Mouse (Mus musculus): ENCODE measurements around the gene Sox5.

Gene Sox5

DNA sequence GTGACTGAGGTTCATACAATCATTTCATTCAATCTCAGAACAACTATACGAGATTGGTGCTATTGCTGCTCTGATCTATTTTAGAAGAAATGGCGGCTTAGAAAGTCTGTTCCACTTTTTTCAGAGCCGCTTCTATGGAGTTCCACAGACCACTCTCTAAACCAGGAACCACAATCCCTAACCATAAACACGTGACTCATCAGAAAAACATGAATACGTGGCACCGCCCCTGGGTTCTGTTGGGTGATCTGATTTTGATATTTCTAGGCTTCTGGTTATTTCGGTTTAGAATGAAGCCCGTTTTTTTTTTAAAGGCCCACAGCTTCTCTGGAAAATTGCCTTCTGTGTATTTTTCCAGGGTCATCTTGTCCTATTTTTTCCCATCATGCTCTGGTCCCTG lies 720.0 kb downstream of the Sox5 start:
- DNase-seq (ENCODE audit: low read depth in 2 of 2, low spot score in 2 of 2): no peak

DNA sequence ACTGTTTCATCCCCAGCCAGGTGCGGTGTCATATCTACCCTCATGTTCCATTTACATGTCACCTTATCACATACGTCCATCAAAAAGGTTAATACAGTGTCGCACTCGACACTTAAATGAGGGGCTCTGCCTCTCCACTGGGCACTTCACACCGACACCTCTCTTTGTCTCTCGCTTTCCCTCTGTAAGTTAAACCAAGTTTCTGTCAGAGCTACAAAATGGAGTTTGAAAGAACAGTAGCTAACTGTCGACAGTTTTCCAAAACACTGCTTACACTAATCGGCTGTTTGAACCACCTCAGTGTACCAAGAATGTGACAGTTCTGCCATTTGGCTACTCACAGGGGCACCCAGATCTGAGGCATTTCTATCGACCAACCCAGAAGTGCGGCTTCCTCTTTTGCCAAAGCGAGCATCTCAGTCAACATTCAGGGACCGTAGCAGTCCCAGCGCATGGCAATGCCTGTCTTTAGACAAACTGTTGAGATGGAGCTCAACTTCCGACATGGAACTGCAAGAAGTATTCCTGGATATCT lies 724.6 kb downstream of the Sox5 start:
- no peak for DNase-seq (ENCODE audit: low read depth in 2 of 2, low spot score in 2 of 2)

DNA sequence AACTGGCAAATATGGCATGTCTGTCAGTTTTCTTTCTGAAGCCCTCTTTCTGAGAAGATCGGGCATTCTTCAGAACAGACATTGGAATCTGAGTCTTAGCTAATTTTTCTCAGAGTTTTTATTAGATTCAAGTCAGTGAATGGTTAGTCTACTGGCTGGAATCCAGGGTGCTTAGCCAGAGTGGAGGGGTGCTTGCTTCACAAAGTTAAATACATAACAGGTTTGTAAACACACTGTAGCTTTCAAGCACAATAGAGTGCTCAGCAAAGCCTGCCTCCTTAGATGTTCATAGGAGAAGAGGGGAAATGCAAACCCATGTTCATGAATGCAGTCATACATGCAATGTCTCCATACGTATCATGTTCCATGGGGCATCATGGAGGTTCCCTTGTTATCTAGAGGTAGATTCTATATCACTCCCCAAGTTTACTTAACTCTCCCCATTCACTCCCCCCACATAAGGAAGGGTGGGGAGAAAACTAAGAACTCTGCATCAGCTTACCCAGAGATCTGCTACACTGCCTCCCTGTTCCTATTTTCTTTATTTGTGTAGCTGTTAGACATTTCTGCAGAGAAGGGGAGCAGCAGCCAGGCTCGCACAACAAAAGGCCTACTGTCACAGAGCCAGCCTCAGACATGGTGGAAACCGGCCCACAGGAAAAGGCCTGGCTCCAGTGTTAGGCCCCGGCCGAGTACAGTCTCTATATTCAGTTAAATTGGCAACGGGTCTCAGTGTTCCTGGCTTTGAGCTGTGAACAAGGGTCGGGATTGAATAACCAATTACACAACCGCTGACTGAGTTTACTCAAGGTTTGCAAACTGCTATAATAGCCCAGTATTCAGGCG lies 725.3 kb downstream of the Sox5 start:
- no peak for DNase-seq (ENCODE audit: low read depth in 2 of 2, low spot score in 2 of 2)

DNA sequence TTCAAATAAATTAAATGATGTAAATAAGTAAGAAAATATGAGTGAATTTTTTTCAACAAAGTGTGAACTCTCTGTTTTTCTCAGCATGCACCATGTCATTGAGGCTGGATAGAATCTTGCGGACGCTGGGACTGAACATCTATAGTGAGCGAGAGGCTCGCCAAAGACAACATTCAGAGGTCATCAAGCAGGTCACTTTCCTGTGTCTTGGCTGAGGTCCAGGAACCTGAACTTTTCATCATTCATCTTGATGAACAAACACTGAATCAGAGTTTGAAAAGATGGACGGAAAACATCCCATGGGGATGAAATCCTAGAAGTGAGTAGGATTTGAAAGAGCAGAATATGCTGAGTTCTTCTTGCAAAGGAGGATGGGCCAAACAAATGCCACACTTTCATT lies 729.3 kb downstream of the Sox5 start:
- no peak for DNase-seq (ENCODE audit: low read depth in 2 of 2, low spot score in 2 of 2)

DNA sequence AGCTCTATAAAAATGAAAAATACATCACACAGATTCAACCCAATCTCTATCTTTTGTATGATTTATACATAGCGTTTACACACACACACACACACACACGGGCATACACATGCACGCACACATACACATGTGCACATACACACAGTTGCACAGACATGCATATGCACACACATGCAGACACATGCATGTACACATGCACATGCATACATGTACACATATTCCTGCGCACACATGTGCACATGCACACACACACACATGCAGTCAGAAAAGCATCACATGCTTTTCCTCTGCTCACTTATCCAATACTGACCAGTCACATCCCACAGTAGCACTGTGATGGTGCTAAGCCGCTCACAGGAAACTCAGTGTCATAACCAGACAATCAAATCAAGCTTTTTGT lies 730.5 kb downstream of the Sox5 start:
- no peak for DNase-seq (ENCODE audit: low read depth in 2 of 2, low spot score in 2 of 2)

DNA sequence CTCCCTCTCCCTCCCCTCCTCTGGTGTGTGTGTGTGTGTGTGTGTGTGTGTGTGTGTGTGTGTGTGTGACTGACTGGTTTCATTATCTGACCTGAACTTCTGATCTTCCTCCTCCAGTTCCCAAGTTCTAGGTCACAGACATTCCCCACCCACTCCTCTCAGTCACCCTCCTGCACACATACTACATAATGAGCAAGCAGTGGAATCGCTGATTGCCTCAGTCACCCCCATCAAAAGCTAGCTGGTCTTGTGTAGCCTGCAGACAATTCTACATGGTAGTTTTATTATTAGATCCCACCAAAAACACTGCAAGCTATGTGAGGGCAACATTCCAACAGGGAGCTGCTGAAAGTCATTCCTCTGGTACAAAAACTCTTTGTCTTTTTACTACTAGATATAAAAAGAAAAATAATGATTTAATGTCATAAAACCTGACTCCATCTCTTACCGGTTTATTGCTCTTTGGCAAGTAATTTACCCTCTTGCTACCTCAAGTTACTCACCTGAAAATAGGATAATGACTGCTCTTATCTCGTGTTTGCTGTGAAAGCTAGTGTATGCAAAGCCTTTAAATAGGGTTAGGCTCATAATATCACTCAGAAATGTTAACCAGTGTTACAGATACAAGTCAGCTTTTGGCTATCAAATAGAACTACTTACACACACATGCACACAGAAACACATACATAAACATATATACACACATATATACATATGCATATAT lies 733.4 kb downstream of the Sox5 start:
- no peak for DNase-seq (ENCODE audit: low read depth in 2 of 2, low spot score in 2 of 2)

DNA sequence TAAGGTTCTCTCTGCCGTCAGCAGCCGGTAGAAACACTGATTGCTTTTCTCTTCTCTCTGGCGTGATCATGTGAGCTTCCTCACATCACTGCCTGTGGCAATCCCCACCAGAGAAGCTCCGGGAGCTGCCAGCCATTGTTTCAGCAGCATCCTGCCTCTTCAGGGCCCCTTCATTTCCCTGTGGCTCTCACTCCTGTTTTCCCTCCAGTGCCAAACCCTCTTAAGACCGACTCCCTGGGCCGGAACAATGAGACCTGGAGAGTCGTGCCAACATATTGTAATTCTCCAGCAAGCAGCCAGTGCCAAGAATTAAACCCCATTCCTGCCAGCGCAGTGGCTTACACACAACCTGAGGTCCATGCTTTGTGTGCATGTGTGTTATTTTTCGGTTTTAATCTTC lies 736.3 kb downstream of the Sox5 start:
- DNase-seq (ENCODE audit: low read depth in 2 of 2, low spot score in 2 of 2): no peak

DNA sequence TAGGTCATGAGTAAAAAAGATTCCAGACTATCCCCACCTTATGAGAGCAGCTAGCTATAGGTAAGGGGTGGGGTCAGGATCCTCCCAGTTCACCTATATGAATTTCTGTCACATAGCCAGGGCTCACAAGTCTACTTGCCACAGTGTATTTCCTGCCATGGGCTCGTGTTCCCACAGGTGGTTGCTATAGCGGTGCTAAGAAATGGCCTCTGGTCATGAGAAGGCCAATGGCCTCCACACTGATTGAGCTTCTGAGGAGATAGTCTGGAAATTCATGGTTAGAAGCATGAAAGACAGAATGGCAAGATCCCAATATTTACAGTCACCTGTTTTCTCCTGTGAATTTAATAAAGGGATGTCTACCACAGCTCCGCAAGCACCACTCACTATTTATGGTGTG lies 737.4 kb downstream of the Sox5 start:
- no peak for DNase-seq (ENCODE audit: low read depth in 2 of 2, low spot score in 2 of 2)

DNA sequence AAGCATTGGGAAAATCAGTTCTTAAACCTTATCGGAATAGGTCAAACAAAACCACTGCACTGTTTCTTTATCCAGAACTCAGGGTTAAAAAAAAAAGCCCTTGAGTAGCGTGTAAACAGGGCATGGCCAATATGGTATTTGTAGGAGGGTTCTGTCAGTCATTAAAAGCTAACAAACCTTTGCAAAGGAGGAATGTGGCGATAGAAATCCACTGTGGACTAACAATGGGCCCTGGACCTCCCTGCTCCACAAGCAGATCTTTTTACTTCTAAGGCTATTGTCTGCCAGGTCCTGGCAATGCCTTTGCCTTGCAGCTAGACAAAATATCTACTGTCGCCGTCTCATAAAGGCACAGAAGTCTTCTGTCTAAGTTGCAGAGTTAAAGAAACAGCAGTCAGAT lies 738.8 kb downstream of the Sox5 start:
- DNase-seq (ENCODE audit: low read depth in 2 of 2, low spot score in 2 of 2): no peak

DNA sequence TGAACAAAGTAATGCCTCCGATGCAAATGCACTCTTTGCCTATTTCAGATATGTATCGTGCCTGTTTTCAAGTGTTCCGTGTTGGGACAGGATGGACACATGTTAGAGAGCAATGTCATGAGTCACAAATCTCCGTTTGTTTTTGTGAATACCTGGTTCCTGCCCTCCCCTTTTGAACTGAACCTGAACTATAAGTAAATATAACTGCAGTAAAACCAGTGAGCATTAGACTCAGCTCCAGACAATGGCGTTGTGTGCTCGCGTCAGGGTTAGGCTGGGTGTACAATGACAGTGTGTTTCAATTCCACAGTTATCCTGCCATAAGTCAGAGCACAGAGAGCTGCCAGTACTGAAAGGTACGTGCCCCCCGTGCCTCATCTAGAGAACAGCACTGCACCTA lies 739.8 kb downstream of the Sox5 start:
- DNase-seq (ENCODE audit: low read depth in 2 of 2, low spot score in 2 of 2): no peak

DNA sequence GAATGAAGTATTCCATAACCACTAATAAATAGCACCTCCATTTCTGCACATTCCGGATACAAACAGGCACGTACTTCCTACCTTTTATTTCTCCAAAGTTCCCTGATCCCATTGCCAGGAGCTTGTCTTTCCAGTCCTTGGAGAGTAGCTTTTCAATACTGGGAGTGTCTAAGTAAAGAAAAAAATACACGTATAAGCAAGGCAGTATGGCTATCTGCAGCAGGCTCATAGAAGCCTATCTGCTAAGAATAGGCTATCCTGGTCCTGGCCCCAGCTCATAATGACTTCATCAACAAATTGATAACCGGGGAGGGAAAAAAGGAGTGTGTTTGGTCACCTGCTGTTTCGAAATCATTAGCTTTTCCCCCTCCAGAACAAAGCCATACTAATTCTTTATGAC lies 740.6 kb downstream of the Sox5 start:
- no peak for DNase-seq (ENCODE audit: low read depth in 2 of 2, low spot score in 2 of 2)

DNA sequence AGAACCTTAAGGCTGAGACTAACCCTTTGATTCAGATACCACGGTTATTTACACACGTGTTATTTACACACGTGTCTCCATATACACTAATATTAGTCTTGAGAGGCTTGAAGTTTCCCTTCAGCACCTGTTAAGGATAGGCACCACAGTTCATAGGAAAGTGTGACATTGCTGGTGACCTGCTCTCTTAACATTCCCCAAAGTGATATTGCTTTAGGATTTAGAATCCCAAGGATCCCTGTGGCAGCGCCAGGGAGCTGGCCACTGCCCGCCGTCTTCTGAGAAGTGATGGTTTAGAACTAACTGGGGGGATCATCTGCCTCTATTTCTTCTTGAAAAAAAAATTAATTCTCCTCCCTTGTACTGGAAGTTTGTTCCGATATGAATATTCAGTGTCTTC lies 741.4 kb downstream of the Sox5 start:
- DNase-seq (ENCODE audit: low read depth in 2 of 2, low spot score in 2 of 2): no peak

DNA sequence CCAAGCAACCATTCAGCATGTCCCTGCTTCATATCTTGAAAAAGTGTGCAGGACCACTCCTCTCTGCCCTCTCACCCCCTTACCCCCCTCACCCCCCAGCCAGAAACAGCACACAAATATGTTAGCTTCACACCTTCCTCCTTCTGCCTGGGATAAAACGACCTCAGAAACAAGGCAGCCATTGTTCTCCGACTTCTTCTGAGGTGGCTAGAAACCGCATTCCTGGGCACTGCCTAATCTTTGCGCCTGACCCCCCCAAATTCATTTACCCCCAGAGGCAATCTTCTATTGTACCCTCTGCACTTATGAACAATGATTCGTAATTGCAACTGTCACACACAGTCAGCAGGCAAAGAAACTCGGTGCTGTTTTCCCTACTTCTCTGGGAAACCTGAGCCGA lies 742.6 kb downstream of the Sox5 start:
- DNase-seq (ENCODE audit: low read depth in 2 of 2, low spot score in 2 of 2): no peak

DNA sequence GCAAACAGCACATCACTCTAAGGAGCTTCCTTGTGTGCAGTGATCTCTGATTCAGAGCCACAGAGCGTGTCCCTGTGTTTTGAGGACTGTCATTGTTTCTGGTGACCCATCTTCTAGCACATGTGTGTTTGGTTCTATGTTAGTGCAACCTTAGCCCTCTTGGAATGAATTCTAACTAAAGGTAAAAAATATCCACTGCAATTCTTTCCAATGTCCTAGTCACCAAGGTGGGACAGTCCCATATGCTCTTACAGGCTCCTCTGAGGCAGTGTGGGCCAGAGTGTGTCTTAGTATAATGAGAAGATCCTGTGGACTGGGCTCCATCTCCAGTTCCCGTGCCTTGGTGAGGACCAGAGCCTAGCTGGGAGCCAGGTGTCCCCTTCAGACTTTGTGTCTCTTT lies 748.6 kb downstream of the Sox5 start:
- DNase-seq (ENCODE audit: low read depth in 2 of 2, low spot score in 2 of 2): no peak

DNA sequence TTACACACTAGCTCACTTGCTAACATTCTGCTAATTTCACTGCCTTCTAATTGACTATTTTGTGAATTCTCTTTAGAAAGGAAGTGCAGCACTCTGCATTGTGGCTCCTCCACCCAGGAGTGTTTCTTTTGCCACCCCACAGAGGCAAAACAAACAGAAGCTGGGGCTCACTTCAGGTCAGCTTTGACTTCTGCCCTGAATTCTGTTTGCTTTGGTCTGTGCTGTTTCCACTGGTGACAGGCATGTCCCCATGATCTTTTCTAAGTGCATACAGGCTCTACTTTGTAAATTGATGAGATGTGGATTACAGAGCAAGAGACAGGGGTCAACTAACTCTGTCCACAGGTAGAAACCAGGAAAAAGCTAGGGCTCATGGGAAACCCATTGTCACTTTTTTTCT lies 764.8 kb downstream of the Sox5 start:
- no peak for DNase-seq (ENCODE audit: low read depth in 2 of 2, low spot score in 2 of 2)

DNA sequence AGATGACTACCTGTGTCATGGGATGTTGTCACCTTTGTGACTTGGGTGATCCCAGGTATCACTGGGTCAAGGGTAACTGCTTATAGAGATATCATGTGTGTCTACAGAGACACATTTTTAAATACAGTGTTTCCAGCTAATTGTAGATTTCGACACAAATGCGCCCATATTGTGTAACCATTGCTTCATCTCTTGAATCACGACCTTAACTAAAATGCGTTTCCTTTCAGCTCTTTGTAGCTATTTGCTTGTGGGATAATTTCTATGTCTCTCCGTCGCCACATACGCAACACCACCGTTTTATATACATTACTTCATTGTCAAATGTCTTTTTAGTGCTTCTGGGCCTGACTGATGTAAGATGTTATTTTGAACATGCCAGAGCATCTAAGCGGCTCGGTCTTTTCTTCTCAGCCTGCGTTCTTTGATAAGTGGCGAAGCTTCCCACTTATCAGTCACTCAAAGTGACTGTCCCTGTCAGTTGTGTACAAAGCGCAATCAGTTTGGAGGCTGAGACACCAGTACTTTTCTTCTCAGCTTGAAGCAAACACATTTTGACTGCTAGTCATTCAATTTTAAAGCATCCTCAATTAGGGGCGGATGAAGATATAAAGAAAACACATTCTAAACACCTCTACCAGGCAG lies 769.8 kb downstream of the Sox5 start:
- DNase-seq (ENCODE audit: low read depth in 2 of 2, low spot score in 2 of 2): no peak

DNA sequence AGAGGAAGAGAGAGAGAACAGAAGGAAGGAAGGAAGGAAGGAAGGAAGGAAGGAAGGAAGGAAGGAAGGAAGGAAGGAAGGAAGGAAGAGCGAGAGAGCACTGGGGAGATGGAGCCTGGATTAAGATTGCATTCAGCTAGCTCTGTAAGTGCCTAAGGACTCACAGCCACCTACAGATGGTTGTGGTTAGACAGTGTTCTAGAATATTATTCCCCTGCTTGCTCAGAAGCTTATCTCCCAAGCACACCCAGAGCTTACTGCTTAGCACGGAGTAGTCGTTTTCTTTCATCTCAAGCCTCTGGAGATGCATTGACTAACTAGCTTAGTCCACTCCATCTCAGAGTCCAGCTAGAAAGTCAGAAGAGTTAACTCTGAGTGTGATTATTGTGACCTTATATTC lies 770.8 kb downstream of the Sox5 start:
- DNase-seq (ENCODE audit: low read depth in 2 of 2, low spot score in 2 of 2): no peak

DNA sequence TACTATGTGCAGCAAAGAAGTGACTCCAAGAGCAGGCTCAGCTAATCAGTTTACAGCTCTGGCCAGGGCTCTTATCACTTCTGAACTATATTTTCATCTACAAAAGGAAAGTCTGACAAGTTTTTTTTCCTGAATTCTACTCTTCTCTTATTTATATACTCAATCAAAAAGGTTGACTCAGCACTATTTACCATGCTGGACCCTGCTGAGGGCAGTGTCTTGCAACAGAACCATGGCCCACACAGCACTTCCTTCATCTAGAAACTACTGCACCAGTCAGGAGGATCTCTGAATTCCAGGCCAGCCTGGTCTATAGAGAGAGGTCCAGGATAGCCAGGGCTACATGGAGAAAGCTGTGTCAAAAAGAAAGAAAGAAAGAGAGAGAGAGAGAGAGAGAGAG lies 771.5 kb downstream of the Sox5 start:
- DNase-seq (ENCODE audit: low read depth in 2 of 2, low spot score in 2 of 2): no peak

DNA sequence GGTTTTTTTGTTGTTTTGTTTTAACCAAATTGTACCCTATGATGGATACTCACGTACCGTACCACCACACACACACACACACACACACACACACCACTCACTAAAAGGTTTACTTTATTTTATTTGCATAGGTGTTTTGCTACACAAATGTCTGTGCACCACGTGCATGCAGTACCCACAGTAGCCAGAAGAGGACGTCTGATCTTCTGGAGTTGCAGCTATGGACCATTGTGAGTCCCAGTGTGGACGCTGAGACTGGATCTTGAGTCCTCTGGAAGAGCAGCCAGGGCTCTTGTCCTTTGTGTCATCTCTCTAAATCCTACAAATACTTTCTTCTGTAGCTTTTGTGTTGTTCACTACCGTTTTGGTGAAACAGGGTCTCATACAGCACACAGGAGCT lies 776.6 kb downstream of the Sox5 start:
- no peak for DNase-seq (ENCODE audit: low read depth in 2 of 2, low spot score in 2 of 2)

DNA sequence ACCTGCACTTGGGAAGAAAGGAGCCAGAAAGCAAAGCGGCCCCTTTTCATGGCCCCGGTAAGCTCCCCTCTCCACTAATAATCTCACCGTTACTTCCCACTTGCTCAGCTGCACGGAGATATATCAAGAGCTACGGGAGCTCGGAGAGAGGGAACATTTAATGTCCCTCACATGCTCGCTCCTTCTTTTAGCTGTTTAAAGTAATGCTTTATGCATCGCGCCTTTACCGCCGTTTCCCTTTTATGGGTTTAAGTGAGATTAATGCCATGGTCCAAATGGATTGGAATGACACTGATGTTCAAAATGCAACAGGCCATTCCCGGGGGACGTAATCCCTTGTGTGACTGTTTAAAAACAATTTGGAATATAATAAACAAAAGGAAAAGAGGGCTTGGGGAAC lies 783.6 kb downstream of the Sox5 start:
- DNase-seq (ENCODE audit: low read depth in 2 of 2, low spot score in 2 of 2): no peak

DNA sequence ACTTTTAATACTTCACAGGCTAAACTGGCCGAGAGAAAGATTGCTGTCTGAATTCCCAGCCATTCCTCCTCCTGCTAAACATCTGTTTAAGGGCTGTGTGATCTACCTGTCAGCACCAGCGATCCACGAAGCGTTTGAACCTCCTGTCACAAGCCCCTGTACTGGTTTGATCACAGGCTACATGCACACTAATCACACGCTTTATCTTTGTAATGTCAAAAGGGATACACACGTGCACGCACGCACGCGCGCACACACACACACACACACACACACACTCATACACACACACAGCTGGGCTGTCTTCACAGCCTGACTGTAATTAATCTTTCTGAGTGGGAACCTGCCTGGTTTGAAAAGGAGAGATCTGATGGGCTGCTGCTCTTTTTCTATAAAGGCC lies 784.2 kb downstream of the Sox5 start:
- no peak for DNase-seq (ENCODE audit: low read depth in 2 of 2, low spot score in 2 of 2)

DNA sequence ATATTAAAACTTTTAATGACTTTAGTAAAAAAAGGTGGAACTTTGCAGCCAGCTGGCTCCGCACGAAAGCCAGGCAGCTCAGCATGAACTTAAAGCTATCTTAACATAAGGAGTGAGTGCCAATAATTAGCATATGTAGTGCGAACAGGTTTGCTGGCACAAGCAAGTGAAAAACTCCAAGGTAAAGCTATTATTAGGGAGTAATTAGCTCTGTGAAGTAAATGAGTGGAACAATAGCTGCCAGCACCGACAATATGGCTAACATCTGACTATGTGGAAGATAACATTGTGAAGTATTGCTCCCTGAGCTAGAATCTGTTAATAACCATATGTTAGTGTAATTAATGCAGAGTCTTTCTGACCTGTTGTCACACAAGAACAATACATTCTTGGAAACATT lies 786.7 kb downstream of the Sox5 start:
- no peak for DNase-seq (ENCODE audit: low read depth in 2 of 2, low spot score in 2 of 2)

All from CD8-positive naive resting alpha-beta T cell, adult 2 months (primary cell).